Mouse (Mus musculus) heart, embryonic 14.5 days (tissue): ENCODE results near the gene Map2k5. TPM values are rescaled to one million over a fixed set of nuclear protein-coding genes. Genes with fewer than 3 reads are reported as not detected.

Experiments
- ATAC-seq: fragments of 200-750 bp; cut with Nextera tagmentation; 2 replicates; pipeline ENCODE4 v1.8.0; 2017; ENCODE audit warnings: low read depth, moderate TSS enrichment; ENCODE audit not compliant: insufficient number of reproducible peaks, insufficient read depth, low FRiP score
- H3K27ac ChIP-seq, 2 experiments: fragments of 200-500 bp in 1 of 2; fragments of 300-500 bp in 1 of 2; sonication (generic) in 1 of 2; replicated peaks in 1 of 2; 2 replicates each; pipeline ENCODE4 v1.5.1; 2012 to 2014; ENCODE audit warnings: low read depth in 2 of 2, low read length in 2 of 2, control low read depth in 1 of 2, mild to moderate bottlenecking in 1 of 2, mixed read lengths in 1 of 2; ENCODE audit not compliant: control insufficient read depth in 1 of 2, insufficient read depth in 1 of 2
- H3K27me3 ChIP-seq: fragments of 300-500 bp; sonication (generic); 2 replicates; pipeline ENCODE4 v1.6.1; 2014; ENCODE audit warnings: mild to moderate bottlenecking, low read length, control low read depth; ENCODE audit not compliant: control insufficient read depth, insufficient read depth
- H3K36me3 ChIP-seq: fragments of 300-500 bp; sonication (generic); 2 replicates; pipeline ENCODE4 v1.6.1; 2014; ENCODE audit warnings: mild to moderate bottlenecking, control low read depth, low read length, mixed read lengths; ENCODE audit not compliant: control insufficient read depth, insufficient read depth
- H3K4me1 ChIP-seq, 2 experiments: fragments of 200-500 bp in 1 of 2; fragments of 300-500 bp in 1 of 2; sonication (generic) in 1 of 2; 2 replicates each; pipeline ENCODE4 v1.6.1; 2012 to 2014; ENCODE audit warnings: low read length in 2 of 2, control low read depth in 1 of 2, mixed read lengths in 1 of 2; ENCODE audit not compliant: control insufficient read depth in 2 of 2, insufficient read depth in 2 of 2
- H3K4me2 ChIP-seq: fragments of 300-500 bp; sonication (generic); 2 replicates; pipeline ENCODE4 v1.6.1; 2014; ENCODE audit warnings: mild to moderate bottlenecking, low read length
- H3K4me3 ChIP-seq, 2 experiments: fragments of 200-500 bp in 1 of 2; fragments of 300-500 bp in 1 of 2; sonication (generic) in 1 of 2; 2 replicates each; pipeline ENCODE4 v1.5.1; 2012 to 2014; ENCODE audit warnings: low read length in 2 of 2, mild to moderate bottlenecking in 2 of 2, control low read depth in 1 of 2, low read depth in 1 of 2, moderate library complexity in 1 of 2; ENCODE audit not compliant: control insufficient read depth in 1 of 2, insufficient read depth in 1 of 2
- H3K9ac ChIP-seq: fragments of 300-500 bp; sonication (generic); 2 replicates; pipeline ENCODE4 v1.6.1; 2014; ENCODE audit warnings: mild to moderate bottlenecking, low read length
- H3K9me3 ChIP-seq: fragments of 300-500 bp; sonication (generic); 2 replicates; pipeline ENCODE4 v1.6.1; 2016; ENCODE audit warnings: low read length, control low read depth; ENCODE audit not compliant: control insufficient read depth
- WGBS: fragments of 180-500 bp; shearing (Covaris S2); extraction: QIAGEN DNeasy Blood & Tissue Kit; methylation state at CpG from one replicate; pipeline ENCODE4 v1.1.7; 2014; 5-methylcytosine and 5-hydroxymethylcytosine counted together
- polyA plus RNA-seq: library from polyadenylated mRNA; unstranded; fragments of >200 nt; fragmentation: Nextera tagmentation; extraction: Ambion mirVana; gene quantifications from 2 replicates; pipeline ENCODE4 v1.2.1, GENCODE M21; 2014

The Map2k5 gene
- polyA plus RNA-seq, 1 experiment from 2014 or later = 32.5 TPM

DNA sequence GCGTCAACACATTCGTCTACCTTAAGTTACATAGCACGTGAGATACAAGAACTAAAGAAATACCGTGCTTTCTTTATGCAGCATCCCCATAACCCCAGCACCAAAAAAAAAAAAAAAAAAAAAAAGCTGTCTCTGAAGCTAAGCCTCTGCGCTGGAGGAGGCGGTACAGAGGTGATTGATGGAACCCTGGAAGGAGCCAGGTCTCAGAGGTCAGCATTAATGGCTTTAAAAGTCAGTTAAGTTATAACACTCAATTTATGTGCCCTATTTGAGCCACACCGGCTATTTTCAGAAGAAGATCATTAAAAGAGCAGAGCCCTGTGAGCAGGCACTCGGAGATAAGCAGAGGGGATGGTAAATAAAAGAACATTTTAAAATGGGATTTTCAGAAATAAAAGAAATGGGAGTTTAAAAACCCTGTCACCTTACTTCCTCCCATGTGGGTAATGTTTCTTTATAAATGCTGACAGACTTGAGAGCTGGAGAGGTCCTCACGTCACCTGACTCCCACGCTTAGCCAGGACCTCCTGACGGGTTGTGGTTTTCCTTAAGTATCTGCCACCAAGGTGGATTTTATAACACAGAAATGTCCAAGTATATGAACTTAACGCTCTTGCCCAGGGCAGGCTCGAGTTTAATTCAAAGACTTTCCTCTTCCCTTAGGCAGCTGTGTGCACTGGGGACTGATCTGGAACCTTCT is 83.8 kb downstream of the Map2k5 start:
- H3K4me2 ChIP-seq = no peak overlapping the region
- no peaks in the 10 kb centered on the region for H3K27me3 ChIP-seq
- 76% methylated on average over 13 of the region's 13 CpGs for WGBS
- no peak overlapping the region for H3K27ac ChIP-seq
- H3K9me3 ChIP-seq = no peaks in the 10 kb centered on the region
- peaks cover 41% of the 10 kb centered on the region for H3K36me3 ChIP-seq
- H3K4me1 ChIP-seq = peaks cover 10 to 16% of the 10 kb centered on the region in 2 experiments
- no peak overlapping the region for H3K4me3 ChIP-seq
- H3K9ac ChIP-seq = no peak overlapping the region
- no peak for ATAC-seq

DNA sequence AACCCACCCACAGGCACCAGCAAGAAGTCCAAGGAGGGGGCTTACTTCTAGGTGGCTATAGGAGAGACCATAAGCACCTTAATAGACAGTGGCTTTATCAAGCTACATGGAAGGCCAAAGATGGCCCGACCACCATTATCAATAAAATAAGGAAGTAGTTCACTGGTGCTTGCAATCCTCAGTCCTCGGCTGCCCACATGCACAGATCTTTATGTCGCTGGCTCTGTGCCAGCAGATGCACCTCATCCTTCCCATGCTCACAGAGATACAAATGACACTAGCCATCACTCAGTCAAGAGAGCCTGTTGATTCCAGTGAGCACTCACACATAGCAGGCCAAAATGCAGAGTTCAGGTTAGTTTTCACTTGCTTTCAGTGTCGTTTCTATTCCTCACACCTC is 89.0 kb downstream of the Map2k5 start:
- Histone ChIP-seq H3K4me1 (no peaks in the 10 kb centered on the region), H3K9ac (no peak overlapping the region), H3K4me2 (no peak overlapping the region), H3K36me3 (peaks cover 37% of the 10 kb centered on the region), H3K27me3 (no peaks in the 10 kb centered on the region), H3K4me3 (no peak overlapping the region), H3K27ac (no peak overlapping the region), H3K9me3 (no peaks in the 10 kb centered on the region)
- 85% methylated on average over 4 of the region's 4 CpGs for WGBS
- no peak for ATAC-seq

DNA sequence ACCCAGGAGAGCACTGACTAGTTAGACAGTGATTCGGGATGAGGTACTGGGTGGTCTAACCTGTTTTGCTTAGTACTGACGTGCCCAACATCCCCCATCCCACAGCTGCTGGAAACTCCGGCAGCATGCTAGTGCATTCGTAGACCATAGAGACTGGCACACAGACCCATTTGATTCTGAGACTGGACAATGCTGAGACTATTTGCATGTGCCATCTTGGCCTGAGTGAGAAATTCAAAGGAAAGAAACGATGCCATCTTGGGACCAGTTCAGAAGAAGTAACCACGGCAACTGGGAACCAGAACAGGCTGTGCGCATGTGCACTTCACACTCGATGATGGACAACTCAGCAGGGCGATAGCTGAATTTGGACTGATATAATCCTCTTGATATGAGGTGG is 93.3 kb downstream of the Map2k5 start:
- H3K27ac ChIP-seq = no peak overlapping the region
- 88% methylated on average over 9 of the region's 9 CpGs for WGBS
- no peak overlapping the region for H3K9ac ChIP-seq
- peaks cover 22% of the 10 kb centered on the region for H3K36me3 ChIP-seq
- no peaks in the 10 kb centered on the region for H3K4me1 ChIP-seq
- no peak overlapping the region for H3K4me3 ChIP-seq
- H3K4me2 ChIP-seq = no peak overlapping the region
- no peaks in the 10 kb centered on the region for H3K27me3 ChIP-seq
- no peak for ATAC-seq
- peaks cover 7% of the 10 kb centered on the region; the same call in 1 of the 2 replicates for H3K9me3 ChIP-seq

DNA sequence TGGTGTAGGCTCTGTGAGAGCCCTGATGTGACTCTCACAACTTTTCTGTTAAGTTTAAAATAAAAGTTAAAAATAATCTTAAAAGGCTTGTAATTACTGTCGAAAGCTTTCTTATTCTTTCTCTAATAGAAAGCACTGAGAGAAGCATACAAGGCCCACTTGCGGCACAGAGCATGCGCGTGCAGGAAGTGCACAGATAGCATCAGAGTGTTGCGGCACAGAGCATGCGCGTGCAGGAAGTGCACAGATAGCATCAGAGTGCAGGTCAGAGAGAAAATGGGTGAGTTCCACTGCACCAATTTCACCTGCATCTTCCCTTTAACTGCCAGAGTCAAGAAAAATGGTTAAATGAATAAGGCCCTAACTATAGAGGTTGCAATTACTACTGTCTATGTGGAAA is 95.7 kb downstream of the Map2k5 start:
- H3K4me2 ChIP-seq = no peak overlapping the region
- H3K9me3 ChIP-seq = peaks cover 7% of the 10 kb centered on the region; the same call in 1 of the 2 replicates
- no peak for ATAC-seq
- peaks cover 14% of the 10 kb centered on the region for H3K36me3 ChIP-seq
- no peak overlapping the region for H3K9ac ChIP-seq
- 94% methylated on average over 7 of the region's 7 CpGs for WGBS
- no peaks in the 10 kb centered on the region for H3K27me3 ChIP-seq
- no peak overlapping the region for H3K4me3 ChIP-seq
- H3K4me1 ChIP-seq = no peaks in the 10 kb centered on the region
- H3K27ac ChIP-seq = no peak overlapping the region

DNA sequence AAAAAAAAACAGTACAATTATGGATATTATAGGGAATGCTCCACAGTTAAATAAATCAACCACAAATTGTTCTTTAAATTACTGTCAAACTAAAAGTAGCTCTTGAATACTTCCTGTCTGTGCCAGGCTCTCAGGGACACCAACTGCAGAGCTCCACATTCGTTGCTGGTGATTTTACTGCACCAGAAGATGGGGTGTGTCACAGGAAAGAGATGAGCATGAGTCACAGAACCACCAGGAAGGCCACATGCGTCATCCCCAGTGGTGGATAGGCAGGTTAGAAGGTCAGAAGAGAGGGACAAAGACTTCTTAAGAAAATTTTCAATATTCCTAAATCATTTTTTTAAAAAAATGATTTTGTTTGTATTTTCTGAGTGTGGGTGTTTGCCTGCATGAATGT is 96.6 kb downstream of the Map2k5 start:
- 79% methylated on average over 2 of the region's 2 CpGs for WGBS
- no peak for ATAC-seq
- H3K9ac ChIP-seq = no peak overlapping the region

DNA sequence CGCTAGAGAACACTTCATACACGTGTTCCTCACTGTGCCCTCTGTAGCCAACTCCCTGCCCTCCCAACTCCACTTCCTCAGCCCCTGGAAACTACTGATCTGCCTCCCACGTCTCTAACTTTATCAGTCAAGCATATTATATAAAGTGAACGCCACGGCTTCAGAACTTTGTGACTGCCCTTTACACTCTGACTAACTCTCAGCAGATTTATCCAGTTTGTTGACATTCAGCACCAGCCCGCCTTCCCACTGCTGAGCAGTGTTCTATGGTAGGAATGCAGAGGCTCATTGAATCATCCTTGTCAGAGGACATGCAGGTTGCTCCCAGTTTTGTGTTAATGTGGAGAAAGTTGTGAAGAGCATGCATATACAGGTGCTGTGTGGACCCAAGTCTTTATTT is 103.9 kb downstream of the Map2k5 start:
- Histone ChIP-seq H3K9ac (no peak overlapping the region), H3K9me3 (no peaks in the 10 kb centered on the region), H3K27ac (no peak overlapping the region), H3K4me1 (no peaks in the 10 kb centered on the region), H3K36me3 (peaks cover 27% of the 10 kb centered on the region), H3K4me2 (no peak overlapping the region), H3K27me3 (no peaks in the 10 kb centered on the region), H3K4me3 (no peak overlapping the region)
- WGBS = 67% methylated on average over 6 of the region's 6 CpGs
- no peak for ATAC-seq

More for the DNA sequence above, 96.6 kb downstream of the Map2k5 start:
- no peak overlapping the region for H3K27ac ChIP-seq
- H3K4me2 ChIP-seq = no peak overlapping the region
- H3K9me3 ChIP-seq = peaks cover 7% of the 10 kb centered on the region; the same call in 1 of the 2 replicates
- H3K36me3 ChIP-seq = peaks cover 18% of the 10 kb centered on the region
- no peaks in the 10 kb centered on the region for H3K27me3 ChIP-seq
- H3K4me3 ChIP-seq = no peak overlapping the region
- H3K4me1 ChIP-seq = no peaks in the 10 kb centered on the region

DNA sequence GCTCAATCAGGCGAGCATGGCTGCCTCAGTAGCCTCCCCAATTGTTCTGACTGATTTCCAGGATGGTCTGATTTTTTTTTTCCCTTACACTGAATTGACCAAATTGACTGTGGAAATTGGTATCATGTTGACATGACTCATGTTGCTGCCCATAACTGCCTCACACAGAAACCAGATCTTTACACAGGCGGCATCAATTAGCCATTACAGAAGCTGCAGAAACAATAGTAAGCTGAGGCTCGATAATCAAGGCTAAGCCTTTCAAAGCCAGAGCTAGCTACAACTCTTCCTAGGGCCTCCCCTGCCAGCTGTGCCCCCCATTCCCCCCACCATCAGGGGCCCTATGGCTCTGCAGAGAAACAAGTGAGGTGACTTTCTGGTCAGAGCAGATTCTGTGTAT is 107.9 kb downstream of the Map2k5 start:
- Histone ChIP-seq H3K4me3 (no peak overlapping the region), H3K9ac (no peak overlapping the region), H3K4me2 (no peak overlapping the region), H3K36me3 (peaks cover 20% of the 10 kb centered on the region), H3K27me3 (no peaks in the 10 kb centered on the region), H3K27ac (no peak overlapping the region), H3K4me1 (no peaks in the 10 kb centered on the region), H3K9me3 (no peaks in the 10 kb centered on the region)
- ATAC-seq = no peak
- 82% methylated on average over 3 of the region's 3 CpGs for WGBS

DNA sequence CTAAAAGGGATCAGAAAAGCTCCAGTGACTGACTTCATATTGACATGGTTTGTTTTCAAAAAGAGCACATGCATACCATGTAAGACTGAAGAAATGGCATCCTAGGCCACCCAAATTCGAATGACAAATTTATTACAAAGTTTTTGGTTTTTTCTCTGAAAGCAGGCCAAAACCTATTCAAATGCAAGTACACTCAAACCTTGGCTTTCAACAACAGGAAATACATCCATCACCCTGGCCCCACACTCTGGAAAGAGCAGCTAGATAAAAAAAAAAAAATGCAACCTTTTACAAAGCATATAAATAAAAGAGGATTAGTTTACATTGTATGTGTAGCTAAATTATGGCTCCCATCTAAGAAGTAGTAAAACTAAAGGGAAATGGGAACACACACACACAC is 114.5 kb downstream of the Map2k5 start:
- no peaks in the 10 kb centered on the region for H3K9me3 ChIP-seq
- no peak overlapping the region for H3K4me3 ChIP-seq
- H3K27me3 ChIP-seq = no peaks in the 10 kb centered on the region
- no peak overlapping the region for H3K4me2 ChIP-seq
- peaks cover 13% of the 10 kb centered on the region for H3K36me3 ChIP-seq
- 63% methylated on average over 1 of the region's 1 CpGs for WGBS
- H3K27ac ChIP-seq = no peak overlapping the region
- no peak overlapping the region for H3K9ac ChIP-seq
- ATAC-seq = no peak
- H3K4me1 ChIP-seq = peaks cover 4 to 10% of the 10 kb centered on the region in 2 experiments; a peak in 3 of 4 replicates
